Mouse (Mus musculus): Measurements from ENCODE around the gene Ifna11. TPM values are rescaled to one million over a fixed set of nuclear protein-coding genes. Genes with fewer than 3 reads are reported as not detected.

Ifna11 gene
- total and polyA plus RNA-seq, 3 experiments: not detected

- DNase-seq (ENCODE audit: extremely low read depth): no peak
- peaks cover 41% of the 10 kb centered on the region for H3K27me3 ChIP-seq (replicated peaks)
- no peak overlapping the region for H3K4me2 ChIP-seq (ENCODE audit: insufficient read depth, low read depth, poor library complexity, severe bottlenecking)
- peaks cover 2% of the 10 kb centered on the region for H3K9me3 ChIP-seq (replicated peaks; ENCODE audit: low read length)
- no peaks in the 10 kb centered on the region for H3K4me1 ChIP-seq (ENCODE audit: control insufficient read depth in 1 of 2, insufficient read depth in 2 of 2)
- dilution Hi-C loops (cut with MboI; ENCODE audit: extremely low pct_ligation_motif_present, extremely low pct_unique_long_range_greater_than_20kb, low sequenced_read_pairs): no loop called here
- H3K27ac ChIP-seq (ENCODE audit: insufficient read depth, low read depth): no peak overlapping the region
- H3K36me3 ChIP-seq (replicated peaks in 1 of 2; ENCODE audit: control insufficient read depth in 1 of 2, insufficient read depth in 1 of 2, low read length in 1 of 2): no peaks in the 10 kb centered on the region
- H3K9ac ChIP-seq (ENCODE audit: insufficient read depth, low read depth): no peak overlapping the region
- TF ChIP-seq RCOR1 (conservative IDR thresholded peaks at IDR 0.05; ENCODE audit: low read depth, low read length): no peak
- TF ChIP-seq PAX5 (IDR thresholded peaks at IDR 0.05; ENCODE audit: low read length): no peak
- TF ChIP-seq ELF1 (IDR thresholded peaks at IDR 0.05; ENCODE audit: low read depth, low read length): no peak
- no peak for TF ChIP-seq MAFK (IDR thresholded peaks at IDR 0.05; ENCODE audit: insufficient replicate concordance, low read length)
- no peak for TF ChIP-seq RAD21 (IDR thresholded peaks at IDR 0.05; ENCODE audit: low read depth, low read length)
- TF ChIP-seq USF2 (conservative IDR thresholded peaks at IDR 0.05; ENCODE audit: low read depth, low read length): no peak
- no peak for TF ChIP-seq KAT2A (IDR thresholded peaks at IDR 0.05; ENCODE audit: insufficient replicate concordance, low read length)
- TF ChIP-seq TCF12 (IDR thresholded peaks at IDR 0.05; ENCODE audit: low read depth, low read length): no peak
- TF ChIP-seq NELFE (IDR thresholded peaks at IDR 0.05; ENCODE audit: low read depth, low read length): no peak
- no peak for TF ChIP-seq EP300 (IDR thresholded peaks at IDR 0.05; ENCODE audit: low read length)
- TF ChIP-seq USF1 (IDR thresholded peaks at IDR 0.05; ENCODE audit: low read depth, low read length): no peak
- no peak for TF ChIP-seq MYC (IDR thresholded peaks at IDR 0.05; ENCODE audit: low read depth, low read length)
- TF ChIP-seq MAX (IDR thresholded peaks at IDR 0.05; ENCODE audit: low read length): no peak
- TF ChIP-seq CHD2 (IDR thresholded peaks at IDR 0.05; ENCODE audit: low read length): no peak
- TF ChIP-seq ZKSCAN1 (IDR thresholded peaks at IDR 0.05; ENCODE audit: borderline replicate concordance, low read depth, low read length): no peak
- TF ChIP-seq GABPA (IDR thresholded peaks at IDR 0.05; ENCODE audit: insufficient replicate concordance, low read depth, low read length): no peak
- in situ Hi-C loops (cut with MboI; ENCODE audit: low pct_ligation_motif_present, low pct_unique_long_range_greater_than_20kb, low sequenced_read_pairs): no loop called here
- H3K4me3 ChIP-seq (replicated peaks in 1 of 3; ENCODE audit: low read depth in 2 of 3, low read length in 2 of 3, poor library complexity in 1 of 3): no peak overlapping the region
- H3K79me2 ChIP-seq (replicated peaks; ENCODE audit: control insufficient read depth, extremely low read depth, insufficient read depth, poor library complexity, severe bottlenecking): no peaks in the 10 kb centered on the region
These were observed 31.4 kb downstream of the Ifna11 start for GRCm38 (mm10) chr4:88851026-88851763.

- Histone ChIP-seq H3K27me3 (replicated peaks) (peaks cover 59% of the 10 kb centered on the region), H3K4me1 (ENCODE audit: control insufficient read depth in 1 of 2, insufficient read depth in 2 of 2) (peaks cover 0 to 5% of the 10 kb centered on the region in 2 experiments; a peak in 2 of 4 replicates), H3K4me3 (replicated peaks in 1 of 3; ENCODE audit: low read depth in 2 of 3, low read length in 2 of 3, poor library complexity in 1 of 3) (no peak overlapping the region), H3K9ac (ENCODE audit: insufficient read depth, low read depth) (no peak overlapping the region), H3K4me2 (ENCODE audit: insufficient read depth, low read depth, poor library complexity, severe bottlenecking) (no peak overlapping the region), H3K27ac (ENCODE audit: insufficient read depth, low read depth) (no peak overlapping the region), H3K36me3 (replicated peaks in 1 of 2; ENCODE audit: control insufficient read depth in 1 of 2, insufficient read depth in 1 of 2, low read length in 1 of 2) (no peaks in the 10 kb centered on the region), H3K9me3 (replicated peaks; ENCODE audit: low read length) (peaks cover 4% of the 10 kb centered on the region), H3K79me2 (replicated peaks; ENCODE audit: control insufficient read depth, extremely low read depth, insufficient read depth, poor library complexity, severe bottlenecking) (no peaks in the 10 kb centered on the region)
- TF ChIP-seq ZC3H11A (IDR thresholded peaks at IDR 0.05; ENCODE audit: low read depth, low read length): no peak
- TF ChIP-seq IRF4 (IDR thresholded peaks at IDR 0.05; ENCODE audit: low read depth, low read length): no peak
- no peak for TF ChIP-seq RCOR1 (conservative IDR thresholded peaks at IDR 0.05; ENCODE audit: low read depth, low read length)
- TF ChIP-seq NRF1 (IDR thresholded peaks at IDR 0.05; ENCODE audit: low read depth, low read length): no peak
- no peak for TF ChIP-seq PAX5 (IDR thresholded peaks at IDR 0.05; ENCODE audit: low read length)
- no peak for TF ChIP-seq MAFK (IDR thresholded peaks at IDR 0.05; ENCODE audit: insufficient replicate concordance, low read length)
- TF ChIP-seq MAZ (IDR thresholded peaks at IDR 0.05; ENCODE audit: low read depth, low read length): no peak
- no peak for TF ChIP-seq HCFC1 (IDR thresholded peaks at IDR 0.05; ENCODE audit: low read depth, low read length)
- in situ Hi-C loops (cut with MboI; ENCODE audit: low pct_ligation_motif_present, low pct_unique_long_range_greater_than_20kb, low sequenced_read_pairs) (no loop called here), dilution Hi-C loops (cut with MboI; ENCODE audit: extremely low pct_ligation_motif_present, extremely low pct_unique_long_range_greater_than_20kb, low sequenced_read_pairs) (no loop called here)
- DNase-seq (ENCODE audit: extremely low read depth): no peak
These were observed 39.5 kb downstream of the Ifna11 start for GRCm38 (mm10) chr4:88859214-88859613.
